Mouse (Mus musculus) neural tube, embryonic 13.5 days (tissue): Measurements from ENCODE around the gene Mb21d2. TPM values are rescaled to one million over a fixed set of nuclear protein-coding genes. Genes with fewer than 3 reads are reported as not detected.
A peak's percentile ranks its signal among the peaks of the same experiment; 100 is the strongest.

Experiments used
- ATAC-seq: fragments of 200-750 bp; cut with Nextera tagmentation; 2 replicates; pipeline ENCODE4 v1.8.0; 2017; ENCODE audit warnings: low read depth, mild to moderate bottlenecking, moderate TSS enrichment, moderate library complexity
- H3K27ac ChIP-seq: fragments of 300-500 bp; sonication (generic); replicated peaks from 2 replicates; pipeline ENCODE4 v1.5.1; 2015; ENCODE audit warnings: moderate library complexity, mild to moderate bottlenecking, inconsistent platforms
- H3K27me3 ChIP-seq: fragments of 300-500 bp; sonication (generic); 2 replicates; pipeline ENCODE4 v1.6.1; 2015; ENCODE audit warnings: mild to moderate bottlenecking, inconsistent platforms
- H3K36me3 ChIP-seq: fragments of 300-500 bp; sonication (generic); 2 replicates; pipeline ENCODE4 v1.6.1; 2015; ENCODE audit warnings: mild to moderate bottlenecking, inconsistent platforms
- H3K4me1 ChIP-seq: fragments of 300-500 bp; sonication (generic); replicated peaks from 2 replicates; pipeline ENCODE4 v1.6.1; 2015; ENCODE audit warnings: inconsistent platforms
- H3K4me2 ChIP-seq: fragments of 300-500 bp; sonication (generic); 2 replicates; pipeline ENCODE4 v1.6.1; 2015; ENCODE audit warnings: inconsistent platforms, mild to moderate bottlenecking, moderate library complexity
- H3K4me3 ChIP-seq: fragments of 300-500 bp; sonication (generic); 2 replicates; pipeline ENCODE4 v1.5.1; 2015; ENCODE audit warnings: mild to moderate bottlenecking, inconsistent platforms
- H3K9ac ChIP-seq: fragments of 300-500 bp; sonication (generic); 2 replicates; pipeline ENCODE4 v1.6.1; 2015; ENCODE audit warnings: moderate library complexity, mild to moderate bottlenecking, inconsistent platforms
- H3K9me3 ChIP-seq: fragments of 300-500 bp; sonication (generic); 2 replicates; pipeline ENCODE4 v1.6.1; 2016; ENCODE audit warnings: inconsistent platforms
- WGBS: fragments of 180-500 bp; shearing (Covaris S2); methylation state at CpG from one replicate; pipeline ENCODE4 v1.1.7; 2015; 5-methylcytosine and 5-hydroxymethylcytosine counted together
- polyA plus RNA-seq: library from polyadenylated mRNA; unstranded; fragments of >200 nt; fragmentation: Nextera tagmentation; extraction: Ambion mirVana; gene quantifications from 2 replicates; pipeline ENCODE4 v1.2.1, GENCODE M21; 2015

Mb21d2 gene
- polyA plus RNA-seq, 1 experiment from 2014 or later = 13.5 TPM

- Histone ChIP-seq H3K4me1 (peaks cover 41% of the 10 kb centered on the region), H3K4me2 (no peak overlapping the region), H3K9me3 (no peaks in the 10 kb centered on the region), H3K9ac (no peak overlapping the region), H3K4me3 (no peak overlapping the region), H3K27ac (no peak overlapping the region), H3K27me3 (peaks cover 50% of the 10 kb centered on the region), H3K36me3 (no peaks in the 10 kb centered on the region)
- WGBS = 98% methylated on average over 7 of the region's 7 CpGs
- ATAC-seq = no peak
These were observed 32.9 kb downstream of the Mb21d2 start for GRCm38 (mm10) chr16:28896571-28896970.

DNA sequence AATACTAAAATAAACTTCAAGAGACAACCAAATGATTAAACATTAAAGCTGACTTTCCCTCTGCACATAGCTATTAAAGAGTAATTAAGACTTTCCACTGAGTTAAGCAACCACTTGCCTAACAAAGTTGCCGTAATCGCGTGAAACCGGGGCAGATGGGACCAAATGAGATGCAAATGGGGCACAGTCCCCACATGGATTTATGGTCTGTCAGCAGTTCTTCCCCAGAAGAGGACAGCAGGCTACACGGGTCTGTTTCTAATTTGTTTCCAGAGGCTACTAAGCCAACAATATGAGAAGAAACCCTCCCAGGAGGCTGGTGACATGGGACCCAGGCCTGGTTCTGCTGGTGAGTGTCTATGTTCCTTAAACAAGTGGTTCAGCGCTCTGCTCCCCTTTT lies 34.6 kb downstream of the Mb21d2 start:
- WGBS = 13% methylated on average over 6 of the region's 6 CpGs
- Histone ChIP-seq H3K4me3 (no peak overlapping the region), H3K9me3 (peaks cover 2% of the 10 kb centered on the region; the same call in 1 of the 2 replicates), H3K36me3 (peaks cover 2% of the 10 kb centered on the region), H3K27ac (no peak overlapping the region), H3K4me2 (no peak overlapping the region), H3K9ac (no peak overlapping the region), H3K4me1 (peaks cover 49% of the 10 kb centered on the region), H3K27me3 (peaks cover 52% of the 10 kb centered on the region)
- ATAC-seq = peak; percentile 16; the same call in 1 of the 2 replicates

GRCm38 (mm10) chr16:28893266-28893665 lies 36.2 kb downstream of the Mb21d2 start:
- Histone ChIP-seq H3K9ac (no peak overlapping the region), H3K4me3 (no peak overlapping the region), H3K27me3 (peaks cover 41% of the 10 kb centered on the region), H3K4me2 (no peak overlapping the region), H3K27ac (no peak overlapping the region), H3K36me3 (peaks cover 10% of the 10 kb centered on the region), H3K4me1 (peaks cover 40% of the 10 kb centered on the region), H3K9me3 (peaks cover 10% of the 10 kb centered on the region; the same call in 1 of the 2 replicates)
- 21% methylated on average over 5 of the region's 5 CpGs for WGBS
- ATAC-seq = no peak

DNA sequence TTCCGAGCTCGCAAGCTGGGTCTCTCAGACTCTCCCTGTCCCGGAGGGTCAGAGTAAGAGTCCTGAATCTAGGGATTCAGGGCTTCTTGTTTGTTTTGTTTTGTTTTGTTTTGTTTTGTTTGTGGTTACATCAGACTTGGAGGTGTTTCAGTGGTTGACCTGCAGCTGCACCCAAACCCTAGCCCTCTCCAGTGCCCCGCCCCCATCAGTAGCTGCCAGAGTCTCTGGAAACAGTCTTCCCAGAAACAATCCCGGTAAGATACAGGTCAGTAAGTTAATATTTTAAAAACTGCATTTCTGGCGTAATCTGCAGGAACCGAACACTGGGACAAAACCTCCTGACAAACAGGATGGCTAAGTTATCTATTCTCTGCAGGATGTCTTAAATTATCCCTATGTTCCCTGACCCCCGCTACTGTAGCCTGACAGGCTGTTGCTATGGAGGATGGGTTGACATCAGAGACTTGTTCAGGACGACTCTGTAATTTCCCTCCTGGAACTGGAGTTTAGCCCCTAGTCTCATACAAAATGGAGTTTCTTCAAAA lies 43.2 kb downstream of the Mb21d2 start:
- Histone ChIP-seq H3K27me3 (peaks cover 38% of the 10 kb centered on the region), H3K27ac (no peak overlapping the region), H3K9ac (no peak overlapping the region), H3K4me3 (no peak overlapping the region), H3K4me2 (no peak overlapping the region), H3K9me3 (peaks cover 10% of the 10 kb centered on the region; the same call in 1 of the 2 replicates), H3K4me1 (peaks cover 73% of the 10 kb centered on the region), H3K36me3 (peaks cover 10% of the 10 kb centered on the region)
- no peak for ATAC-seq
- 59% methylated on average over 9 of the region's 9 CpGs for WGBS

DNA sequence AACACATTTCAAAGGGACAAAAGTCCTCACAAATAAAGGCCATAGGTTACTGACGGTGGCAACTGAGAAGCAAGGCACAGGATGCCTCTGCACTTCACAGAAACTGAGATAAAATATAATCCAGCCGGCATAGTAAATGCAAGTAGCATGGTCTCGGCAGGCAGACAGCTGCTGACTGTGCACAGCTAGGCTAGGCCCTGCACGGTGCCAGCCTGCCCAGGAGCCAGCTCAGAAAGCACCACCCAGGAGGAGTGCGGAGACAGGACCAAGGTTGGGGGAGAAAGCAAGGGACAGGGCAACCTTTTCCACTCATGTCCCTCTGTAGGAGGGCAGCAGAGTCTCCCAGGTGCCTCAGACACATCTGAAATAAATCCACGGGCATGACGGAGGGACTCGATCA lies 44.0 kb downstream of the Mb21d2 start:
- no peak for ATAC-seq
- no peak overlapping the region for H3K4me3 ChIP-seq
- H3K4me1 ChIP-seq = peaks cover 73% of the 10 kb centered on the region
- no peak overlapping the region for H3K4me2 ChIP-seq
- 49% methylated on average over 8 of the region's 8 CpGs for WGBS
- H3K27ac ChIP-seq = no peak overlapping the region
- H3K27me3 ChIP-seq = peaks cover 31% of the 10 kb centered on the region
- H3K9me3 ChIP-seq = peaks cover 10% of the 10 kb centered on the region; the same call in 1 of the 2 replicates
- H3K9ac ChIP-seq = 0 out of 2 replicates have a peak overlapping the region, but pooled peaks have one; percentile 17
- peaks cover 10% of the 10 kb centered on the region for H3K36me3 ChIP-seq

- peaks cover 6% of the 10 kb centered on the region; the same call in 1 of the 2 replicates for H3K36me3 ChIP-seq
- peaks cover 31% of the 10 kb centered on the region for H3K27me3 ChIP-seq
- H3K9ac ChIP-seq = no peak overlapping the region
- 80% methylated on average over 5 of the region's 5 CpGs for WGBS
- no peak overlapping the region for H3K4me2 ChIP-seq
- H3K4me3 ChIP-seq = no peak overlapping the region
- ATAC-seq = no peak
- H3K27ac ChIP-seq = no peak overlapping the region
- peaks cover 5% of the 10 kb centered on the region; the same call in 1 of the 2 replicates for H3K9me3 ChIP-seq
- H3K4me1 ChIP-seq = peaks cover 81% of the 10 kb centered on the region
These were observed 44.8 kb downstream of the Mb21d2 start for GRCm38 (mm10) chr16:28884661-28885060.

GRCm38 (mm10) chr16:28883649-28884048 lies 45.8 kb downstream of the Mb21d2 start:
- H3K27me3 ChIP-seq = peaks cover 40% of the 10 kb centered on the region
- no peak for ATAC-seq
- no peak overlapping the region for H3K27ac ChIP-seq
- H3K4me3 ChIP-seq = no peak overlapping the region
- peaks cover 84% of the 10 kb centered on the region for H3K4me1 ChIP-seq
- no peak overlapping the region for H3K4me2 ChIP-seq
- WGBS = 66% methylated on average over 8 of the region's 8 CpGs
- H3K9ac ChIP-seq = no peak overlapping the region
- no peaks in the 10 kb centered on the region for H3K36me3 ChIP-seq
- no peaks in the 10 kb centered on the region for H3K9me3 ChIP-seq

DNA sequence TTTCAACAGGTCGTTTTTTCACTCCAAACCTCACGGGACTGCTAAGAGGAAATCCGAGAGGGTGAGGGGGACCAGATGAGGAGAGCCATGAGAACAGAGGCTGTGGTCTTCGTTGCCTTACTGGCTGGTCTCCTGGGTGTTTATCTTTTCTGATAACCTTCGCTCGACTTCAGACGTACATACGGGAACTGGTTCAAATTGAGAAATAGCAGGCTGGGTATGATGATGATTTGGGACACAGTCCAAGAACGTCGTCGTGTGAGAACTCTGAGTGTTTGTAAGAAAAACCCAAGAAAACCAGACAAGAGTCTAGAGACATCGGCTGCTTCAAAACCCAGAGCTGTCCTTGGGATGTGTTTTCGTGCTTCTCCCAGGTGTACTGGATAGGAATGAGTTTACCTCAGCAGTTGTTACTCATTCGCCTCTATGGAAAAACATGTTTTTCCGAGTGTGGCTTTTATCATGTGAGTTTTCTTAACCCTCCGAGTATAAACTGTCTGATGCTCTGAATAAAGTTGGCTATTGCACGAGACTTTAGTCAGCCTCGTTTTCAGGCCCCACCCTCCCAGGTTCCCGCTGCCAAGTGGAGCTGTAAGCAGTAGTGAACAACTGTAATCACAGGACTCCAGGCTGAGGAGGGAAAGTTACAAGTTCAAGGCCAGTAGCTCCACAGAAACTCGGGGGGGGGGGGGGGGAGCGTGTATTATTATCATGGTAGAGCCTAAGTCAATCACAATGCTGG lies 46.6 kb downstream of the Mb21d2 start:
- 79% methylated on average over 21 of the region's 21 CpGs for WGBS
- H3K27me3 ChIP-seq = peaks cover 44% of the 10 kb centered on the region
- ATAC-seq = no peak
- no peaks in the 10 kb centered on the region for H3K9me3 ChIP-seq
- H3K36me3 ChIP-seq = no peaks in the 10 kb centered on the region
- peaks cover 81% of the 10 kb centered on the region for H3K4me1 ChIP-seq
- no peak overlapping the region for H3K9ac ChIP-seq
- no peak overlapping the region for H3K27ac ChIP-seq
- H3K4me3 ChIP-seq = no peak overlapping the region
- H3K4me2 ChIP-seq = no peak overlapping the region

GRCm38 (mm10) chr16:28881787-28882186 lies 47.7 kb downstream of the Mb21d2 start:
- Histone ChIP-seq H3K27me3 (peaks cover 43% of the 10 kb centered on the region), H3K27ac (no peak overlapping the region), H3K4me1 (peaks cover 84% of the 10 kb centered on the region), H3K4me2 (no peak overlapping the region; the same call in 1 of the 2 replicates), H3K9me3 (no peaks in the 10 kb centered on the region), H3K9ac (no peak overlapping the region), H3K4me3 (no peak overlapping the region), H3K36me3 (no peaks in the 10 kb centered on the region)
- WGBS = 53% methylated on average over 8 of the region's 8 CpGs
- ATAC-seq = no peak

GRCm38 (mm10) chr16:28880756-28881155 lies 48.7 kb downstream of the Mb21d2 start:
- 12% methylated on average over 8 of the region's 8 CpGs for WGBS
- H3K4me2 ChIP-seq = peak overlapping the region; percentile 2
- no peaks in the 10 kb centered on the region for H3K9me3 ChIP-seq
- no peak overlapping the region for H3K9ac ChIP-seq
- H3K36me3 ChIP-seq = no peaks in the 10 kb centered on the region
- H3K27ac ChIP-seq = 0 out of 2 replicates have a peak overlapping the region, but pooled peaks have one; percentile 9
- H3K4me3 ChIP-seq = no peak overlapping the region
- peaks cover 74% of the 10 kb centered on the region for H3K4me1 ChIP-seq
- ATAC-seq = peak; percentile 85
- peaks cover 48% of the 10 kb centered on the region for H3K27me3 ChIP-seq

GRCm38 (mm10) chr16:28880307-28880681 lies 49.2 kb downstream of the Mb21d2 start:
- Histone ChIP-seq H3K4me1 (peaks cover 70% of the 10 kb centered on the region), H3K4me3 (no peak overlapping the region), H3K27ac (no peak overlapping the region), H3K9ac (no peak overlapping the region), H3K27me3 (peaks cover 51% of the 10 kb centered on the region), H3K4me2 (peak overlapping the region; percentile 2), H3K36me3 (no peaks in the 10 kb centered on the region), H3K9me3 (no peaks in the 10 kb centered on the region)
- no peak for ATAC-seq
- WGBS = 22% methylated on average over 8 of the region's 8 CpGs

DNA sequence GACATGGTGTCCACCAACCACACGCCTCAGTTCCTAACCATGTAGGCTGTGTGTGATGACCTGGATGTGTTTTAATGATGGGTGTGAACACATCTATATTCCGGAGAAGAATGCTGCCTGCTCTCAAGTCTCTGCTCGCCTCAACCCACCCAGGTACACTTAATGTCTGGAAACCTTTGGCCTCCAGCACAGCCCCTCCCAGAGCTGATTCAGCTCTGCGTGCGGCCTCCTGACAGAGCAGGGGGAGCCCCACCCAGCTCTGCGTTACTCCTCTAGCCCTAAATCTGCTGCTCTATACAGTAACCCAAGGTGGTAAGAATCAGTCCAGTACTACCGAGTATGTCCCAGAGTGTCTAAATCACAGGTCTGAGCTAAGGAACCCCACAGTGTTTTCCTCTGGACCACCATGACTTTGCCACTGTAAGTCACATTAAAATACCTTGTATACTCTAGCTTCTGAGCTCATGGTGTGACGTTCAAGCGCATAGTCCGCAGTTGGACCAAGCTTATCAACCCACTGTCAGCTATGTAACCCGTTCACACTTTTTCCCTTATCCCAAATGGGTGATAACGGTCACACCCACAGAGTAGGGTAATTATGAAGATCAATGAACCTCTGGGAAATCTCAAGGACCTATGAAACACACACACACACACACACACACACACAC lies 49.7 kb downstream of the Mb21d2 start:
- WGBS = 77% methylated on average over 12 of the region's 12 CpGs
- no peak overlapping the region for H3K4me2 ChIP-seq
- peaks cover 54% of the 10 kb centered on the region for H3K27me3 ChIP-seq
- H3K9ac ChIP-seq = no peak overlapping the region
- ATAC-seq = no peak
- no peaks in the 10 kb centered on the region for H3K9me3 ChIP-seq
- H3K4me3 ChIP-seq = no peak overlapping the region
- H3K4me1 ChIP-seq = peaks cover 66% of the 10 kb centered on the region
- H3K36me3 ChIP-seq = no peaks in the 10 kb centered on the region
- no peak overlapping the region for H3K27ac ChIP-seq
